Mouse (Mus musculus) ES-Bruce4 (cell line): ENCODE results near the gene Tnxb. TPM values are rescaled to one million over a fixed set of nuclear protein-coding genes. Genes with fewer than 3 reads are reported as not detected.

Experiments
- H3K27ac ChIP-seq: 2 replicates; pipeline ENCODE4 v1.5.1; 2012; ENCODE audit warnings: low read length, inconsistent platforms; ENCODE audit not compliant: insufficient read depth
- H3K27me3 ChIP-seq: 2 replicates; pipeline ENCODE4 v1.6.1; 2012; ENCODE audit warnings: mild to moderate bottlenecking, low read length, inconsistent platforms; ENCODE audit not compliant: control insufficient read depth, poor library complexity, insufficient read depth, severe bottlenecking
- H3K36me3 ChIP-seq: 2 replicates; pipeline ENCODE4 v1.6.1; 2012; ENCODE audit warnings: inconsistent platforms, mild to moderate bottlenecking, low read length, moderate library complexity; ENCODE audit not compliant: control insufficient read depth, poor library complexity, insufficient read depth, severe bottlenecking
- H3K4me1 ChIP-seq: one replicate; pipeline ENCODE4 v1.8.1; 2011; ENCODE audit warnings: low read length; ENCODE audit not compliant: control insufficient read depth, insufficient read depth
- H3K4me3 ChIP-seq: 2 replicates; pipeline ENCODE4 v1.5.1; 2011; ENCODE audit warnings: low read depth, mild to moderate bottlenecking, low read length
- H3K9ac ChIP-seq: 2 replicates; pipeline ENCODE4 v1.6.1; 2012; ENCODE audit warnings: low read depth, mild to moderate bottlenecking, inconsistent platforms; ENCODE audit not compliant: poor library complexity, severe bottlenecking
- H3K9me3 ChIP-seq: replicated peaks from 2 replicates; pipeline ENCODE4 v1.6.1; 2012; ENCODE audit warnings: mild to moderate bottlenecking, low read length, inconsistent platforms; ENCODE audit not compliant: control insufficient read depth, poor library complexity, insufficient read depth, severe bottlenecking
- CTCF ChIP-seq: IDR thresholded peaks from one replicate; pipeline ENCODE4 v1.8.1; 2011; ENCODE audit warnings: low read depth, low read length
- EP300 ChIP-seq: IDR thresholded peaks from 2 replicates; pipeline ENCODE4 v1.6.1; 2011; ENCODE audit warnings: low read depth, low read length; ENCODE audit not compliant: insufficient read depth
- POLR2A ChIP-seq: IDR thresholded peaks from one replicate; pipeline ENCODE4 v1.8.1; 2011; ENCODE audit warnings: low read length; ENCODE audit not compliant: insufficient read depth
- polyA plus RNA-seq: library from polyadenylated mRNA; stranded (reverse); fragments of >200 nt; gene quantifications from 2 replicates; pipeline ENCODE4 v1.2.4, GENCODE M21; 2011; ENCODE audit warnings: low read depth; ENCODE audit not compliant: missing spikeins, insufficient read depth, insufficient read length

Gene Tnxb
- polyA plus RNA-seq, 1 experiment = 0.13 TPM

DNA sequence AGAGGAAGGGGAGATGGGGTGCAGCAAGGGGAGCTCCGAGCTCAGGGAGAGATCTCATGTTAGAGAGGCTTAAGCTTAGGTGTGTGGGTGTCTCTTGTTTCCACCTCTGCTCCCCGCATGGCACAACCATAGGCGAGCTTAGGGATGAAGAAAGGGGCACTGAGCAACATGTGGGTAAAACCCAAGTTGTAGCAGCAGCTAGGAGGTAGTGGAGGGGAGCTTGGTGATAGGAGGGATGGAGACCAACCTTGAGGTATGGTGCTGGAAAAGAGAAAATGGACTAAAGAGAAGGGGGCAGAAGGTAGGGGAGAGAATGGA lies 10.5 kb upstream of the Tnxb start:
- TF ChIP-seq EP300 = no peak
- Histone ChIP-seq H3K4me3 (no peak overlapping the region), H3K27me3 (no peaks in the 10 kb centered on the region), H3K9me3 (no peaks in the 10 kb centered on the region), H3K27ac (no peak overlapping the region), H3K4me1 (no peaks in the 10 kb centered on the region), H3K9ac (no peak overlapping the region), H3K36me3 (no peaks in the 10 kb centered on the region)

GRCm38 (mm10) chr17:34660259-34660820 lies 10.0 kb upstream of the Tnxb start:
- Histone ChIP-seq H3K4me1 (no peaks in the 10 kb centered on the region), H3K27me3 (no peaks in the 10 kb centered on the region), H3K4me3 (no peak overlapping the region), H3K36me3 (no peaks in the 10 kb centered on the region), H3K27ac (no peak overlapping the region), H3K9me3 (no peaks in the 10 kb centered on the region), H3K9ac (no peak overlapping the region)
- TF ChIP-seq CTCF = no peak
- TF ChIP-seq EP300 = no peak
- no peak for TF ChIP-seq POLR2A

DNA sequence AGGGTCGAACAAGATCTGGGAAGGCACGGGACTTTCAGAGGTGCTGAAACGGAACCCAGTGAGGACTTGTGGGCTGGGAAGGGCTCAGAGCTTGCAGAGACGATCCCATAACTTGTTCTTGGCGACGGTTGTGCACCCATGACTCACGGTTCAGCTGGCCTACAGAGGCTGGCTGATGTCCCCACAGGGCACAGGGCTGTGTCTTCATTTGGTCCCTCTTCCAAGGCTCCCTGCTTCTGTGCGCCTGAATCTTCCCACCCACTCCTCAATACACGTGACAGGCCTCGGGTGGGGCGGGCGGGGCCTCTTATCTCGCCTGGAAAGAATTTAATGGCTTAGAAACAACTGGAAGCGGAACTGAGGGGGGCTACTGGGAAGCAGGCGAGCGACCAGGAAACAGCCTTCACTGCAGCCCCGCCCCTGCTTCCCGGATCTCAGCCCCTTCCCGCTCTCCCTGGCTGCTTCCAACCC lies 9.2 kb upstream of the Tnxb start:
- Histone ChIP-seq H3K9me3 (no peaks in the 10 kb centered on the region), H3K4me1 (no peaks in the 10 kb centered on the region), H3K9ac (no peak overlapping the region), H3K27me3 (no peaks in the 10 kb centered on the region), H3K36me3 (no peaks in the 10 kb centered on the region), H3K27ac (no peak overlapping the region), H3K4me3 (no peak overlapping the region)
- TF ChIP-seq EP300 (no peak), CTCF (no peak), POLR2A (no peak)

DNA sequence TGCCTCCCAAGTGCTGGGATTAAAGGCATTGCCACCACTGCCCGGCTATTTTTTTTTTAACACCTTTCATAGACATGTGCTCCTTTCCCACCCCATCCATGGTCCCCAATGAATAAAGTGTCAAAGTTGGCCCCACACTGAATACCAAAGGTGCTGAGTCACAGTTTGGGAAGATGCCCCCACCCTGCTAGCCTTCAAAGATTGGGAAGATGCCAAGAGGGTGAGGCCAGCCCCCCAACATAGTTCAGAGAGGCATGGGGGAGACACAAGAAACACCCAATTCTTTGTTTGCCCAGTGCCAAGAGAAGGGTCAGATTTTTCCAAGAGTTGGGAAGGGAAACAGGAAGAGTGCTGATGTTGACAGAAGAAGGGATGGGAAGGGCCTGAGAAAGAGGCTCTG lies 7.9 kb upstream of the Tnxb start:
- H3K4me3 ChIP-seq = no peak overlapping the region

GRCm38 (mm10) chr17:34662978-34663377 lies 7.4 kb upstream of the Tnxb start:
- H3K9ac ChIP-seq = no peak overlapping the region
- H3K4me1 ChIP-seq = no peaks in the 10 kb centered on the region
- no peak overlapping the region for H3K4me3 ChIP-seq
- no peak overlapping the region for H3K27ac ChIP-seq
- no peak for TF ChIP-seq EP300
- no peaks in the 10 kb centered on the region for H3K27me3 ChIP-seq
- no peaks in the 10 kb centered on the region for H3K36me3 ChIP-seq
- no peaks in the 10 kb centered on the region for H3K9me3 ChIP-seq

More for the DNA sequence above, 7.9 kb upstream of the Tnxb start:
- H3K9ac ChIP-seq = no peak overlapping the region
- TF ChIP-seq EP300 (no peak), POLR2A (no peak), CTCF (no peak)
- no peaks in the 10 kb centered on the region for H3K36me3 ChIP-seq
- no peaks in the 10 kb centered on the region for H3K27me3 ChIP-seq
- H3K9me3 ChIP-seq = no peaks in the 10 kb centered on the region
- no peaks in the 10 kb centered on the region for H3K4me1 ChIP-seq
- H3K27ac ChIP-seq = no peak overlapping the region

DNA sequence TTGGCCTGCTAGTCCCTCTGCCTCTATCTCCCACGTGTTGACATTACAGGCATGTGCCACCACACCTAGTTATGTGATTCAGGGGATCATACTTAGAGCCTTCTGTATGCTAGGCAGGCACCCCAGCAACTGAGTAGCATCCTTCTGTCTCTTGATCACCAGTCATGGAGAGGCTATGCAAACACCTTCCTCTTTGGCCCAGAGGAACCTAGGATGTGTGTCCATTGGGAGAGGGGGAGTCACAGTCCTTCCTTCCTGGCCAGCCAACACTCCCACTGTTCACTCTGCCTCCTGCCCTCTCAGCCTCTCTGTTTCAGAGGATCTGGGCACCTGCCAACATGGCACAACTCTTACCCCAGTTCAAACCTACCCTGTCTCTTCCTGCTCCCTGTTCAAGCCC lies 6.8 kb upstream of the Tnxb start:
- Histone ChIP-seq H3K27me3 (no peaks in the 10 kb centered on the region), H3K4me1 (no peaks in the 10 kb centered on the region), H3K4me3 (no peak overlapping the region), H3K9me3 (no peaks in the 10 kb centered on the region), H3K9ac (no peak overlapping the region), H3K36me3 (no peaks in the 10 kb centered on the region), H3K27ac (no peak overlapping the region)
- TF ChIP-seq POLR2A (no peak), EP300 (no peak), CTCF (no peak)

- Histone ChIP-seq H3K4me3 (no peak overlapping the region), H3K36me3 (no peaks in the 10 kb centered on the region), H3K9me3 (no peaks in the 10 kb centered on the region), H3K27ac (no peak overlapping the region), H3K27me3 (no peaks in the 10 kb centered on the region), H3K4me1 (no peaks in the 10 kb centered on the region), H3K9ac (no peak overlapping the region)
- TF ChIP-seq POLR2A (no peak), CTCF (no peak)
These were observed 5.9 kb upstream of the Tnxb start for GRCm38 (mm10) chr17:34664472-34664871.
